Mouse (Mus musculus): ENCODE measurements at regions not wholly inside any gene's neighbourhood (a gene's known extent, or its start where the extent isn't known, plus 50 kb on each side); places are given as distances from the start of the nearest gene placed in this dataset.
"Not testable (repeated sequence)": the region's sequence is repeated elsewhere in the genome, so short reads cannot be mapped to it uniquely, and the experiment has no call there.

DNA sequence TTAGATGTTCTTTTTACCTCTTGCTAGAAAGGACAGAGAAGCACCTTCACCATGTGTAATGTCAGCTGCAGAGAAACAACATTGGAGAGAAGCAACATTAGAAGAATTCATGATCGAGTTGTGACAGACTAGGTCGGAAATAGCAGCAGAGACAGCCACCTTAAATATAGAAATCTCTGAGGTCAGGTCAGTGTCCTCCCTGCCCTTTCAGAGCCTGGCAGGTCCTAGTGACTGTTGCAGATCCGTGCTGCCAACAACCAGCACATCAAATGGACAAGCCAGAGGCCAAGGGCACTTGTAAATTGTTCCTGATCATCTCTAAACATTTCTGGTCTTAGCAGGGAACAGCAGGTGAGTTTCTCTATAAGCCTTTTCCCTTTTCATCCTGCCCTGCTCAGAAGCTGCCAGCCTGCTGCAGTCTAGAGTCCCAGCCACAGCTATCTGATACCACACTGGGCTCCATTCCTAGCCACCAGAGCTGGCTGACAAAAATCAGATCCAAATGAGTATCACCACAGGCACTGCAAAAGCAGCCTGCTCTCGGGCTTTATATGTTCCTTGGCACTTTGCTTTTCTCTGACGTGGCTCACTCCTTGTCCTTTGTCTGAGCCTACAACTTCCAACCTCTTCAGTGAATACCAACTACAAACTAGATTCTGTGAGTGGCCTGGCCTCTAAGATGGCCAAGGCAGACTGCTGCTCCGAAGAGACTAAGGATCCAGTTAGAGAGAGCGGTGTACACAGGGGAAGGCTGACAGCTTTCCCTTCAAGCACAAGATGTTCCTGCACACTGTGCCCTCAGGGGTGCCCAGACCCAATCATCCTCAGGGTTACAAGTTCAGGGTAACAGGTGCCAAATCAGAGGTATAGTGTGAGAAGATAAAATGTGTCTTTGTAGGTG, 102.8 kb upstream of the Pfn2 start:
- TF ChIP-seq GATA1 (IDR thresholded peaks at IDR 0.05; ENCODE audit: low read length) (no peak), TAL1 (IDR thresholded peaks at IDR 0.05; ENCODE audit: low read length) (no peak)
- Histone ChIP-seq H3K4me1 (ENCODE audit: control insufficient read depth) (no peaks in the 10 kb centered on the region), H3K4me3 (replicated peaks) (no peak overlapping the region), H3K27me3 (ENCODE audit: control insufficient read depth) (no peaks in the 10 kb centered on the region), H3K9me3 (ENCODE audit: control insufficient read depth, low read length) (no peaks in the 10 kb centered on the region), H3K36me3 (ENCODE audit: control insufficient read depth) (no peaks in the 10 kb centered on the region)

DNA sequence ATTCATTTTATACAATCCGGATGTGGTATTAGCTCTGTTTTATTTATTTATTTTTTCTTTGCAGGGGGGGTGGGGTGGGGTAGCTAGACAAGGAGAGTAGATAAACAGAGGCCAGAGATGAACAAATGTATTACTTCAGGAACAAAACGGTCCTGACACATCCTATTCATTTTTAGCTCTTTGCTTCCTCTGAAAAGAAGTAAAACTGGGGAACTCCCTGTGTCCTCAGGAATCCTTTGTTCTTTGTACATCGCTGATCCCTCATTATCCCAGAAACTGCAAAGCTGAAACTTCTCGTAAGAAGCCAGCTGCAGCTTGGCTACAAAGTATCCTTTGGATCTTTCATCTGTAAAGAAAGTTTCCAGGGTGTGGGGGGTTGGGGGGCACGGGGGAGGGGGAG, 103.6 kb upstream of the Pfn2 start:
- Histone ChIP-seq H3K4me3 (replicated peaks) (no peak overlapping the region), H3K9me3 (ENCODE audit: control insufficient read depth, low read length) (no peaks in the 10 kb centered on the region), H3K27me3 (ENCODE audit: control insufficient read depth) (no peaks in the 10 kb centered on the region), H3K36me3 (ENCODE audit: control insufficient read depth) (no peaks in the 10 kb centered on the region), H3K4me1 (ENCODE audit: control insufficient read depth) (no peaks in the 10 kb centered on the region)
- TF ChIP-seq TAL1 (IDR thresholded peaks at IDR 0.05; ENCODE audit: low read length), result no peak
- TF ChIP-seq GATA1 (IDR thresholded peaks at IDR 0.05; ENCODE audit: low read length), result no peak

DNA sequence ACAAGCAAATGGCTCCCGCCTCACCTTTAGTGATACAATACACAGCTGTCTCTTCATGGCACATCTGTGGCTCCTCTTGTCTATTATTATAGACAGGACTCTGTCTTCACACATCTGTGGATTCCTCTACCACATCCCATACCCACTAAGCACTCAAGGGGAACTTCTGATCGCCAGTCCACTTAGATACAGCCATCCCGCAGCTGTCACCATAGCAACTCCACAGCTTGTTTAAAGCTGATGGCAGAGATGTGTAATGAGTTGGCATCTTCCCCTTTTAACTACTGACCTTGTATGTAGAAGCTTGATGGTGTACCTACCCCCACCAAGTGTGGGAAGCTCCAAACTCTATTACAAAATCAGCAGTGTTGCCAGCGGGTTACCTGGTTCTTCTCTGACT, 109.5 kb upstream of the Pfn2 start:
- Histone ChIP-seq H3K4me1 (ENCODE audit: control insufficient read depth) (no peaks in the 10 kb centered on the region), H3K27me3 (ENCODE audit: control insufficient read depth) (no peaks in the 10 kb centered on the region), H3K9me3 (ENCODE audit: control insufficient read depth, low read length) (peaks cover 4% of the 10 kb centered on the region; the same call in 1 of the 2 replicates), H3K36me3 (ENCODE audit: control insufficient read depth) (no peaks in the 10 kb centered on the region), H3K4me3 (replicated peaks) (no peak overlapping the region)
- TF ChIP-seq GATA1 (IDR thresholded peaks at IDR 0.05; ENCODE audit: low read length) (no peak), TAL1 (IDR thresholded peaks at IDR 0.05; ENCODE audit: low read length) (no peak)

DNA sequence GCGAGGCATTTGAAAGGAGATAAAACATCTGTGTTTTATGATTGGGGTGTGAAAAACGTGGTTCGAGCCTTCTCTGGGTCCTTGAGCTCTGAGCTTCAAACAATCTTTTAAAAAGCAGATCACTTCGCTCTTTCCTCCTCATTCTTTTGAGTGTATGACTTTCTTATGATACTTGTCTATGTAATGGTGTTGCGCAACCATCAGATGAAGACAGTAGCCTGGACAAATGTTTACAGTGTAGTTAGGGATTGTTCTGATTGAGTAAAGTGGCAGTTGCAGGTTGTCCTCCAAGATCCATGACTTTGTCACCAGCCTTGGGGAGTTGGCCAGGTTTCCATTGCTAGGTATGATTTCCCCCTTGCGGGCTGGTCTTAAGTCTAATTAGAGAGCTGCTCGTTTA, 116.1 kb upstream of the Pfn2 start:
- Histone ChIP-seq H3K9me3 (ENCODE audit: control insufficient read depth, low read length) (peaks cover 4% of the 10 kb centered on the region; the same call in 1 of the 2 replicates), H3K36me3 (ENCODE audit: control insufficient read depth) (no peaks in the 10 kb centered on the region), H3K4me1 (ENCODE audit: control insufficient read depth) (no peaks in the 10 kb centered on the region), H3K4me3 (replicated peaks) (no peak overlapping the region), H3K27me3 (ENCODE audit: control insufficient read depth) (no peaks in the 10 kb centered on the region)
- TF ChIP-seq TAL1 (IDR thresholded peaks at IDR 0.05; ENCODE audit: low read length), result no peak
- no peak for TF ChIP-seq GATA1 (IDR thresholded peaks at IDR 0.05; ENCODE audit: low read length)

DNA sequence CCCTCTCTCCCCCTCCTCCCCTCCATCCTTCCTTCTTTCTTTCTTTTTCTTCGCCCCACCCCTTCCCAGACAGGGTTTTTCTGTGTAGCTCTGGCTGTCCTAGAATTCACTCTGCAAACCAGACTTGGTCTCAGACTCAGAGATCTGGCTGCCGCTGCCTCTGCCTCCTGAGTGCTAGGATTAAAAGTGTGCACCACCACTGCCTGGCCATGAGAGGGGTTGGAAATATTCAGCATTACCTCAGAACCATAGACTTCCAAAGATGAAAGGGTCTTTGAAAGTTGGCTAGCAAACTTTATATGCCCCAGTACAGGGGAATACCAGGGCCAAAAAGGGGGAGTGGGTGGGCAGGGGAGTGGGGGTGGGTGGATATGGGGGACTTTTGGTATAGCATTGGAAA, 122.7 kb upstream of the Pfn2 start:
- not testable (repeated sequence) for H3K4me3 ChIP-seq (replicated peaks); H3K27me3 ChIP-seq (ENCODE audit: control insufficient read depth); H3K4me1 ChIP-seq (ENCODE audit: control insufficient read depth)

GRCm38 (mm10) chr3:57972469-57973245, 124.8 kb upstream of the Pfn2 start:
- Histone ChIP-seq H3K4me1 (ENCODE audit: control insufficient read depth) (no peaks in the 10 kb centered on the region), H3K9me3 (ENCODE audit: control insufficient read depth, low read length) (no peaks in the 10 kb centered on the region), H3K36me3 (ENCODE audit: control insufficient read depth) (no peaks in the 10 kb centered on the region), H3K27me3 (ENCODE audit: control insufficient read depth) (no peaks in the 10 kb centered on the region), H3K4me3 (replicated peaks) (no peak overlapping the region)
- no peak for TF ChIP-seq GATA1 (IDR thresholded peaks at IDR 0.05; ENCODE audit: low read length)

More for the DNA sequence above, 122.7 kb upstream of the Pfn2 start:
- not testable (repeated sequence) for H3K9me3 ChIP-seq (ENCODE audit: control insufficient read depth, low read length); H3K36me3 ChIP-seq (ENCODE audit: control insufficient read depth)

GRCm38 (mm10) chr3:57973546-57973945, 125.7 kb upstream of the Pfn2 start:
- Histone ChIP-seq H3K4me3 (replicated peaks) (no peak overlapping the region), H3K4me1 (ENCODE audit: control insufficient read depth) (no peaks in the 10 kb centered on the region), H3K9me3 (ENCODE audit: control insufficient read depth, low read length) (no peaks in the 10 kb centered on the region), H3K36me3 (ENCODE audit: control insufficient read depth) (no peaks in the 10 kb centered on the region), H3K27me3 (ENCODE audit: control insufficient read depth) (no peaks in the 10 kb centered on the region)
- TF ChIP-seq TAL1 (IDR thresholded peaks at IDR 0.05; ENCODE audit: low read length) (no peak), GATA1 (IDR thresholded peaks at IDR 0.05; ENCODE audit: low read length) (no peak)

DNA sequence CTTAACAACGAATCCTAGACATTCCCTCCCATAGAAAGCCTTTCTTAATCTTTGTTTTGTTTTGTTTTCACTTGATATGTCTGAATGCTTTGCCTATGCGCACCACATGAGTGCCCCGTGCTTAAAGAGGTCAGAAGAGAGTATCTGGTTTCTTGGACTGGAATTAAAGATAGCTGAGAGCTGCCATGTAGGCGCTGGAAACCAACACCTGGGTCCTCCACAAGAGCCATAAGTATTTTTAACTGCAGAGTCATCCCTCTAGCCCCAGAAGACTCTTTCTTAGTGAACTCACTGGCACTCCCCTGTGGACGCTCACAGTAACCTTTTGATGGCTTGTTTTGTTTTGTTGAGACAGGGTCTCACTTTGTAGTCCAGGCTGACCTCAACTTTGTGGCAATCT, 127.5 kb upstream of the Pfn2 start:
- H3K4me1 ChIP-seq (ENCODE audit: control insufficient read depth), result no peaks in the 10 kb centered on the region
- TF ChIP-seq TAL1 (IDR thresholded peaks at IDR 0.05; ENCODE audit: low read length) (no peak), GATA1 (IDR thresholded peaks at IDR 0.05; ENCODE audit: low read length) (no peak)

DNA sequence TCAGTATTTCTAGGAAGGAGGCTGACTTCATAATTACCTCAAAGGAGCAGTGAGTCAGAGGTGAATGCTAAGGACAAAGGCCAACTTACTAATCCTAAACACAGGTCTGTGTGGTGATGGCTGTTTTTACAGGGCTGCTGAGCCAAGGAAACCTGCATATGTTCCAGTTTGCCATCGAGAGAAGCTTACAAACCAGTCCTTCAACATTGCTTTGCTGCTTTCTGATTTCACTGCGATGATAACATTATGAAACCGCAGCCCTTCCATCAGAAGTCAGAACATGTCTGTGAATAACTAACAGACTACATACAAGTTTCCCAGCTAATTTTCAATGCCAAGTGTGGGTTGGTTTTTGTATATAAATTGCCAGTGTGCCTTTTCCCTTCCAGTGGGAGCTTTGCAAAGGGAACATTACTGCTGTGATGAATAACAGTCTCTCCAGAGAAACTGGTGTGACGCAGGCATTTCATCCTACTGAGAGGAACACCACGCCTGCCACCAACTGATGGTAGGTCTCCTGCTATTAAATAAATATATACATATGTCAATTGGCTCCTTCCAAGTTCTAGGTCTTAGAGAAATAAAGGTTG, 128.9 kb upstream of the Pfn2 start:
- H3K36me3 ChIP-seq (ENCODE audit: control insufficient read depth), result no peaks in the 10 kb centered on the region
- TF ChIP-seq TAL1 (IDR thresholded peaks at IDR 0.05; ENCODE audit: low read length) (no peak), GATA1 (IDR thresholded peaks at IDR 0.05; ENCODE audit: low read length) (no peak)
- H3K4me3 ChIP-seq (replicated peaks), result no peak overlapping the region
- H3K27me3 ChIP-seq (ENCODE audit: control insufficient read depth), result no peaks in the 10 kb centered on the region
- no peaks in the 10 kb centered on the region for H3K4me1 ChIP-seq (ENCODE audit: control insufficient read depth)
- no peaks in the 10 kb centered on the region for H3K9me3 ChIP-seq (ENCODE audit: control insufficient read depth, low read length)

More for the DNA sequence above, 127.5 kb upstream of the Pfn2 start:
- no peaks in the 10 kb centered on the region for H3K9me3 ChIP-seq (ENCODE audit: control insufficient read depth, low read length)
- H3K27me3 ChIP-seq (ENCODE audit: control insufficient read depth), result no peaks in the 10 kb centered on the region
- H3K4me3 ChIP-seq (replicated peaks), result no peak overlapping the region
- no peaks in the 10 kb centered on the region for H3K36me3 ChIP-seq (ENCODE audit: control insufficient read depth)

All from erythroblast, embryonic 14.5 days (primary cell).